Mouse (Mus musculus): Measurements from ENCODE around the gene Coq9. TPM values are rescaled to one million over a fixed set of nuclear protein-coding genes. Genes with fewer than 3 reads are reported as not detected.

Coq9 gene
- polyA plus RNA-seq, 1 experiment = 44.0 TPM

GRCm38 (mm10) chr8:94866921-94867320 is 28.8 kb downstream of the Coq9 start:
- Histone ChIP-seq H3K27me3 (ENCODE audit: control insufficient read depth, insufficient read depth, insufficient read length) (no peaks in the 10 kb centered on the region), H3K4me3 (ENCODE audit: insufficient read depth, poor library complexity, severe bottlenecking) (no peak overlapping the region), H3K79me3 (ENCODE audit: low read depth) (no peaks in the 10 kb centered on the region), H3K36me3 (ENCODE audit: control insufficient read depth, insufficient read depth) (peaks cover 37% of the 10 kb centered on the region), H3K79me2 (ENCODE audit: control insufficient read depth, insufficient read depth) (no peaks in the 10 kb centered on the region), H3ac (ENCODE audit: control insufficient read depth, insufficient read length, low read depth) (no peak overlapping the region)
- no peak for TF ChIP-seq CTCF (IDR thresholded peaks at IDR 0.05; ENCODE audit: control insufficient read depth, insufficient read depth, insufficient read length)
- TF ChIP-seq MYOD1 (IDR thresholded peaks at IDR 0.05; ENCODE audit: control insufficient read depth, insufficient read length, low read depth) = no peak
- no peak for TF ChIP-seq CEBPB (IDR thresholded peaks at IDR 0.05; ENCODE audit: low read depth)
- TF ChIP-seq FOSL1 (IDR thresholded peaks at IDR 0.05; ENCODE audit: insufficient read depth, low read length, poor library complexity, severe bottlenecking) = no peak
- TF ChIP-seq MYOG (IDR thresholded peaks at IDR 0.05; ENCODE audit: control insufficient read depth, extremely low read depth, insufficient read length) = no peak
- no peak for TF ChIP-seq USF1 (IDR thresholded peaks at IDR 0.05; ENCODE audit: low read depth)

DNA sequence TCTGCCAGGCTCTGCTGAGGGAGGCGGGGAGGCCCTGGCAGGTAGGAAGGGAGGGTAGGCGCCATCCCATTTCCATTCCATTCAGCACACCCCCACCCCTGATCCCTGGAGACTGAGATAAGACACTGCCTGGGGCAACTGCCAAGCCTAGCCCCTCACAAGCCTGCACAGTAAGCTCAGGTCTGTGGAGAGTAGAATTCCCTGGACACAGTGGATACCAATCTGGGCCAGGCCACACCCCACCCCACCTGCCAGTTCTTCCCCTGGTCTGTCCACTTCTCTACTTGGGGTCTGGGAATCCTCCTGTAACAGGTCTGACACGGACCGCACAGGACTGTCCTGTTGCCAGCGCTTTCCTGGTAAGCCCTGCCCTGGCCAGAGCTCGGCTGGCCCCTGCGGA is 31.0 kb downstream of the Coq9 start:
- no peak for TF ChIP-seq USF1 (IDR thresholded peaks at IDR 0.05; ENCODE audit: low read depth)
- TF ChIP-seq FOSL1 (IDR thresholded peaks at IDR 0.05; ENCODE audit: insufficient read depth, low read length, poor library complexity, severe bottlenecking) = no peak
- TF ChIP-seq MYOG (IDR thresholded peaks at IDR 0.05; ENCODE audit: control insufficient read depth, extremely low read depth, insufficient read length) = no peak
- TF ChIP-seq MAX (IDR thresholded peaks at IDR 0.05) = no peak
- no peak for TF ChIP-seq MYOD1 (IDR thresholded peaks at IDR 0.05; ENCODE audit: control insufficient read depth, insufficient read length, low read depth)
- TF ChIP-seq CTCF (IDR thresholded peaks at IDR 0.05; ENCODE audit: control insufficient read depth, insufficient read depth, insufficient read length) = no peak
- no peak for TF ChIP-seq CEBPB (IDR thresholded peaks at IDR 0.05; ENCODE audit: low read depth)
- no peak overlapping the region for H3K4me3 ChIP-seq (ENCODE audit: insufficient read depth, poor library complexity, severe bottlenecking)
- no peaks in the 10 kb centered on the region for H3K79me2 ChIP-seq (ENCODE audit: control insufficient read depth, insufficient read depth)
- no peaks in the 10 kb centered on the region for H3K27me3 ChIP-seq (ENCODE audit: control insufficient read depth, insufficient read depth, insufficient read length)
- no peak overlapping the region for H3ac ChIP-seq (ENCODE audit: control insufficient read depth, insufficient read length, low read depth)
- peaks cover 15% of the 10 kb centered on the region for H3K36me3 ChIP-seq (ENCODE audit: control insufficient read depth, insufficient read depth)
- H3K79me3 ChIP-seq (ENCODE audit: low read depth) = no peaks in the 10 kb centered on the region

GRCm38 (mm10) chr8:94870003-94870402 is 31.9 kb downstream of the Coq9 start:
- H3K36me3 ChIP-seq (ENCODE audit: control insufficient read depth, insufficient read depth) = peaks cover 8% of the 10 kb centered on the region
- no peaks in the 10 kb centered on the region for H3K27me3 ChIP-seq (ENCODE audit: control insufficient read depth, insufficient read depth, insufficient read length)
- no peaks in the 10 kb centered on the region for H3K79me3 ChIP-seq (ENCODE audit: low read depth)
- TF ChIP-seq MYOG (IDR thresholded peaks at IDR 0.05; ENCODE audit: control insufficient read depth, extremely low read depth, insufficient read length) = no peak
- TF ChIP-seq CTCF (IDR thresholded peaks at IDR 0.05; ENCODE audit: control insufficient read depth, insufficient read depth, insufficient read length) = no peak
- no peak for TF ChIP-seq CEBPB (IDR thresholded peaks at IDR 0.05; ENCODE audit: low read depth)
- TF ChIP-seq MYOD1 (IDR thresholded peaks at IDR 0.05; ENCODE audit: control insufficient read depth, insufficient read length, low read depth) = no peak
- no peak for TF ChIP-seq MAX (IDR thresholded peaks at IDR 0.05)
- H3ac ChIP-seq (ENCODE audit: control insufficient read depth, insufficient read length, low read depth) = no peak overlapping the region
- H3K79me2 ChIP-seq (ENCODE audit: control insufficient read depth, insufficient read depth) = no peaks in the 10 kb centered on the region
- peak overlapping the region; percentile 28 for H3K4me3 ChIP-seq (ENCODE audit: insufficient read depth, poor library complexity, severe bottlenecking)

DNA sequence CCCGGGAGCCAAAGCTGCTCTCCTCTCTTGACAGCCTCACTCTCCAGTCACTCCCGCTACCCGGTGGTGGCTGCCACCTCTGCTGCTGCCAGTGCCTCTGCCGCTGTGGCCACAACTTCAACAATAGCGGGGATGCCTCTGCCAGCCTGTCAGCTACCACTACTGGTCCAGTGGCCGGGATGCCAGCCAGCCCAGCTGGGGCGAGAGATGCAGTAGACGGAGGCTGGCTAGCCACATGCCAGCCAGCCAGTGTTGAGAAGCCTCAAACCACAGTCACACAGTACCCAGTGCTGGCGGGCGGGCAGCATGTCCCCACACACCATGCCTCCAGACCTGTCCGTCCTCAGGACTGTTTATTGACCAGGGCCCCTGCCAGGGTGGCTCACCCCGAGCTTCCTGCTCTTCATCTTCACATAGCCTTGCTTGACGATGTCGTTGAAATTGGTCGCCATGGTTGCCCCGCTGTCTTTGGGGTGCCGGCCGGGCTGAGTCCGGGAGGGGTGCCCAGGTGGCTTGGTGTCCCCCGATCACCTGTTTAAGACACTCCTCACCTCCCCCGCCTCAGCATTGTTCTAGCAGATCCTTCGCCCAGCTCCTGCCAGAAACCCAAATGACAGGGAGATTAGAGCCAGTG is 32.5 kb downstream of the Coq9 start:
- Histone ChIP-seq H3K27me3 (ENCODE audit: control insufficient read depth, insufficient read depth, insufficient read length) (no peaks in the 10 kb centered on the region), H3K79me2 (ENCODE audit: control insufficient read depth, insufficient read depth) (no peaks in the 10 kb centered on the region), H3ac (ENCODE audit: control insufficient read depth, insufficient read length, low read depth) (peak overlapping the region; percentile 55), H3K4me3 (ENCODE audit: insufficient read depth, poor library complexity, severe bottlenecking) (peak overlapping the region; percentile 28), H3K36me3 (ENCODE audit: control insufficient read depth, insufficient read depth) (peaks cover 2% of the 10 kb centered on the region), H3K79me3 (ENCODE audit: low read depth) (no peaks in the 10 kb centered on the region)
- TF ChIP-seq MYOD1 (IDR thresholded peaks at IDR 0.05; ENCODE audit: control insufficient read depth, insufficient read length, low read depth) = no peak
- no peak for TF ChIP-seq USF1 (IDR thresholded peaks at IDR 0.05; ENCODE audit: low read depth)
- TF ChIP-seq MYOG (IDR thresholded peaks at IDR 0.05; ENCODE audit: control insufficient read depth, extremely low read depth, insufficient read length) = no peak
- no peak for TF ChIP-seq MAX (IDR thresholded peaks at IDR 0.05)
- no peak for TF ChIP-seq CEBPB (IDR thresholded peaks at IDR 0.05; ENCODE audit: low read depth)
- no peak for TF ChIP-seq CTCF (IDR thresholded peaks at IDR 0.05; ENCODE audit: control insufficient read depth, insufficient read depth, insufficient read length)
- no peak for TF ChIP-seq FOSL1 (IDR thresholded peaks at IDR 0.05; ENCODE audit: insufficient read depth, low read length, poor library complexity, severe bottlenecking)

DNA sequence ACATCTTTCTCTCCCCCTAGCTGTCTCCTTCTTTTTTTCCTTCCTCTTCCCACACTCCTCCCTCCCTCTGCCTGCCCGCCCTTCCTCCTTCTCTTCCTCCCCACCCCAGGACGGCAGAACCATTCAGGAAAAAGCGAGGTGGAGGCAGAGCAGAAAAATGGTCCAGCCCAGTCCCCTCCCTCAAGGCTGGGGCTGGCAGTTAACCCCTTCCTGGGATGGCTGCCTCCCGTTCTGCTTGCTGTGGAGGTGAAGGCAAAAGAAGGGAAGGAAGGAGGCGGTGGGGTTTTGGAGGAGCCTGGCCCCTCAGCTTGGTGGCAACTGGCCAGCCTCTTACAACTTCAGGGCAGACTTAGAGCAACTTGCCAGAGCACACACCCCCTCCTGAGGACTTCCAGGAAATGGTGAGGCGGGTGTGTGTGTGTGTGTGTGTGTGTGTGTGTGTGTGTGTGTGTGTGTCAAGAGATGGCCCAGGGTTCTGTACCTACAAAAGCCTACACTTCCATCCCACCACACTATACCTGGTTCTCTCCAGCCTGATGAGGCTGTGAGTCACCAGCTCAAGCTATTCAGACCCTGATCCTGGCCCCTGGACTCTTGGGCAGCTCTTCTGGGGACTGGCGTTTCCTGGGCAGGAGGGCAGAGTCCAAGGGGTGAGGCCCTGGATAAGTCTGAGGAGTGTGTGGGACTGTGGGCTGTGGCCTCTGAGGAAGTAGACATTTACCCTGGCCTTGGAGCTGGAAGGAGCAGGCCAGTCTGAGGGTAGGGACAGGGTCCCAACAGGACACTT is 33.2 kb downstream of the Coq9 start:
- TF ChIP-seq MAX (IDR thresholded peaks at IDR 0.05) (no peak), FOSL1 (IDR thresholded peaks at IDR 0.05; ENCODE audit: insufficient read depth, low read length, poor library complexity, severe bottlenecking) (no peak), MYOG (IDR thresholded peaks at IDR 0.05; ENCODE audit: control insufficient read depth, extremely low read depth, insufficient read length) (no peak), CTCF (IDR thresholded peaks at IDR 0.05; ENCODE audit: control insufficient read depth, insufficient read depth, insufficient read length) (no peak), USF1 (IDR thresholded peaks at IDR 0.05; ENCODE audit: low read depth) (no peak), CEBPB (IDR thresholded peaks at IDR 0.05; ENCODE audit: low read depth) (no peak), MYOD1 (IDR thresholded peaks at IDR 0.05; ENCODE audit: control insufficient read depth, insufficient read length, low read depth) (no peak)
- Histone ChIP-seq H3K36me3 (ENCODE audit: control insufficient read depth, insufficient read depth) (no peaks in the 10 kb centered on the region), H3K27me3 (ENCODE audit: control insufficient read depth, insufficient read depth, insufficient read length) (no peaks in the 10 kb centered on the region), H3K79me3 (ENCODE audit: low read depth) (no peaks in the 10 kb centered on the region), H3K4me3 (ENCODE audit: insufficient read depth, poor library complexity, severe bottlenecking) (peak overlapping the region; percentile 28), H3K79me2 (ENCODE audit: control insufficient read depth, insufficient read depth) (no peaks in the 10 kb centered on the region), H3ac (ENCODE audit: control insufficient read depth, insufficient read length, low read depth) (no peak overlapping the region)

Data from C2C12 (cell line).